Mouse (Mus musculus): ENCODE measurements at regions not wholly inside any gene's neighbourhood (a gene's known extent, or its start where the extent isn't known, plus 50 kb on each side); places are given as distances from the start of the nearest gene placed in this dataset.
"Not testable (repeated sequence)": the region's sequence is repeated elsewhere in the genome, so short reads cannot be mapped to it uniquely, and the experiment has no call there.

GRCm38 (mm10) chr13:66802558-66802957 is 102.2 kb upstream of the Gm10767 start:
- not testable (repeated sequence) for H3K4me1 ChIP-seq (replicated peaks); H3K9ac ChIP-seq; H3K4me3 ChIP-seq; H3K36me3 ChIP-seq; H3K4me2 ChIP-seq; H3K9me3 ChIP-seq; ATAC-seq (ENCODE audit: low FRiP score, low read depth); H3K27ac ChIP-seq (replicated peaks); H3K27me3 ChIP-seq
- 85% methylated on average over 3 of the region's 3 CpGs for WGBS

DNA sequence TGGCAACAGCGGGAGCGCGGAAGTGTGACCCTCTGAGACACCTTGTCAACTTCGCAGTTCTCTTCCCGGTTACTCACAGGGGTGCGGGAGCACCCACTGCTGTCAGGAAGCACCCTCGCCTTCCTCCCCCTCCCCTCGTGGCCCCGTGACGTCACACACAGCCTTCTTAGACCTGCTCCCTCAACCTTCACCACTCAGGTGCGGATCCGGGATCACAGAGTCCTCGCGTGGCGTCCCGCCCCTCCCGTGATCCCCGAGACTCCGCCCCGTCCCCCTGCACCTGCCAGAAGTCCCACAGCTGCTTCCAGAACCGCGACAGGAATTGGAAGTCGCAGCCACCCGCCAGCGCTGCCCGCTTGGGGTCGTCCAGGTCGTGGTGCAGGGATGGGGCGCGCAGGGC is 97.1 kb upstream of the Gm10767 start:
- not testable (repeated sequence) for H3K9ac ChIP-seq; H3K27ac ChIP-seq (replicated peaks); H3K9me3 ChIP-seq; H3K27me3 ChIP-seq; H3K36me3 ChIP-seq; H3K4me3 ChIP-seq; ATAC-seq (ENCODE audit: low FRiP score, low read depth); H3K4me1 ChIP-seq (replicated peaks)
- H3K4me2 ChIP-seq, result peak overlapping the region; percentile 30
- 8% methylated on average over 30 of the region's 30 CpGs for WGBS
